Mouse (Mus musculus) WW6 (cell line): Measurements from ENCODE around the gene Rsrc1.

Experiments
- DNase-seq: peaks from one replicate; pipeline ENCODE4 v3.0.0-alpha.2; 2013; ENCODE audit warnings: low read depth, low spot score

The Rsrc1 gene

DNA sequence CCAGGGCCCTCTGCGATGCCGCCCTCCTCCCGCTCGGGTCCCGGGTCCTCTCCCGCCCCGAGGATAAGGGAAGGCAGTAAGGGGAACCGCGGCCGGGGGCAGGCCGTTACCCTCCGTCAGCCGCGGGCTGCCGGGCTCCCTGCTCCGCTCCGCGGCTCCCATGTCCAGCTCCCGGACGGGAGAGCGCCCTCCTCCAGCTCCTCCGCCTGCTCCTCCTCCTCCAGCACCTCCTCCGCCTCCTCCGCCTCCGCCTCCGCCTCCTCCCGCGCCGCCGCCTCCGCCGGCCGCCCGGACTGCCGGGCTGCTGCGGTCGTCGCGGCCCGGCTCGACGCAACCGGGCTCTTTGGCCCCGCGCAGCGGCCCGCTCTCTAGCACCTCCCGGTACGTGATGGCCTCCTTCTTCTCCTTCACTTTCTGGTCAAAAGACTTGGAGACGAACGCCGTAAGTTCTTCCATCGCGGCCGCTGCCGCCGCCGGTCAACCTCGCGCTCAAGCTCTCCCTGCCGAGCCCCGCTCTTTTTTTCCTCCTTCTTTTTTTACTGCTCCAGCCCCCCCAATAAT lies at the start of gene Rsrc1:
Gene Rsrc1 (plus strand): TSS at position 290 of the 561 bp plus-strand sequence.
- no peak for DNase-seq

- DNase-seq = no peak
These were observed 41.5 kb upstream of the Rsrc1 start for GRCm38 (mm10) chr3:66939675-66940074.

DNA sequence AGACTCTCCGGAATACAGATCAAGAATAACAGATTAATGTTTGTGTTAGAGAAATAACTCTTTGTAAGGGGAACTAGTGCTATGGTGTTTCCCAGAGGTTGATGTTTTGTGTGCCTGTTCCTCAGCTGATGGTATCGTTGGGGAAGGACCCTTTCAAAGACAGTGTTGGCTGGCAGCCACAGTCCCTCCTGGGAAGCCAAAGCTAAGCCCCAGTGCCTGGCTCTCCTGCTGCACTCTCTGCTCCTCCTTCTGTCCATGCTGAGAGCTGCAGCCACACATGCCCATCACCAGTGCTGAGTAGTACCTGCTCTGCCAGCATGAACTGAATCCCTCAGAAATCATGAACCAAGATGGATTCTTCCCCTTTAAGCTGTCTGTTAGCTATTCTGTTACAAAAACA lies 26.1 kb upstream of the Rsrc1 start:
- DNase-seq = no peak

GRCm38 (mm10) chr3:66959972-66960371 lies 21.2 kb upstream of the Rsrc1 start:
- no peak for DNase-seq

- DNase-seq = no peak
These were observed 16.3 kb upstream of the Rsrc1 start for GRCm38 (mm10) chr3:66964884-66965283.

DNA sequence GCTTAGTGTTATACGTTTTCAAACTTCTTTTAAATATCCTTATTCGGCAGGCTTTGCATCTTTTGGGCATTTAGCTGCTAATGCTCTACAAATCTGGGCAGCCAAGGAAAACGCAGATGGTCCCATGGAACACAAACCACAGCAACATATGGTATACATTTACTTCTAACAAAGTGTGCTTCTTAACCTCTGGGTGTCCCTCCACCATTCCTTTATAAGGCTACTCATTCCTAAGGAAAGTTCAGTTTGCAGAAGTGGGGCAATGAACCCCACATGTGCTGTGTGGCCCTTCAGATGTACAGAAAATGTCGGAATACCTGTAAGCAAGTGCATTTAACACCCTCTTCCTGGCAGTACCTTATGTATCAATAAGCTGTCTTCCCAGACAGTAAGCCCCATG lies 13.7 kb upstream of the Rsrc1 start:
- DNase-seq = no peak

DNA sequence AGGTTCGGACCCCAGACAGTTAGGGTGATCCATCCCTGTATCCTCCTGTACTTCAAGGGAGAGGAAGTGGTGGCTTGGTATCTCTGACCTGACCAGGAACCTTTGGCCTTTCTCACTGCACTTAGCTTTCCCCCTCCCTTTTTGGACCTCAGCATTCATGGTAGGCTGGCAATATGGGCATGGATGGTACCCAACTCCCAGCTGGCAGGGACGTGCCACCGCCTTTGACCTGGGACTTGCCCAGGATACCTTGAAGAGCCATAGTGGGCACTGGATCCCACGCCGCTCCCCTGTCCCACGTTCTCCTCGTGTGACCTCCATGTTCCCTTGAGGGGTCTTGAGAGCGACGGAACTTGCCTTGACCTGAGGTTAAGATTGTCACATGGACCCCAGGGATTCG lies 10.9 kb upstream of the Rsrc1 start:
- DNase-seq = no peak

DNA sequence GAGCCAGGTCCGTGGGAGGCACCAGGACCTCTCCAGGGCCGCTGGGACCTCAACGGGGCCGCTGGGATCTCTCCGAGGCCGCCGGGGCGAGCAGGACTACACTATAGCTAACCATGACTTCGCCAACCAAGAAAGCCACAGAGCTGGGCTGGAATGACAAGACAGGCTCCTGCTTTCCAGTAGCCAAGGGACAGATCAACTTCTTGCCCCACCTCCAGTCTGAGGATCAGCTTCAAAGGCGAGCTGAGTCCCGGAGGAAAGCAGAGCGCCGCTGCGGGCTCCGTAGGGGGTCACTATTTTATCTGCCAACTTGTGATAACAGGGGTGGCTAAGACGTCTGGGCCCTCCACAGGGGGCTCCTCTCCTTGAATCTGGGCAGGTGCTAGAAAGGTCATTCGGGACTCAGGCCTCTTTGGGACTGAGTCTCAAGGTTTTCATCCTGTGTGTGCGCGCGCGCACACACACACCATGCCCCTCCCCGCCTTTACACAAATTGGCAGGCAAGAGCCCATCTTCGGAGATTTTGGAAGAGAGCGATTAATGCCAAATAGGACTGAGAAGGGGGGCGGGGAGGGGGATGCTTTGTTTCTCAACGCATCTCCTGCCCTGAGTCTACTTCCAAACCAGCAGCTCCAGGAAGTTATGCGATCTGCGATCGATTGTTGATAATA lies 10.4 kb upstream of the Rsrc1 start:
- no peak for DNase-seq

DNA sequence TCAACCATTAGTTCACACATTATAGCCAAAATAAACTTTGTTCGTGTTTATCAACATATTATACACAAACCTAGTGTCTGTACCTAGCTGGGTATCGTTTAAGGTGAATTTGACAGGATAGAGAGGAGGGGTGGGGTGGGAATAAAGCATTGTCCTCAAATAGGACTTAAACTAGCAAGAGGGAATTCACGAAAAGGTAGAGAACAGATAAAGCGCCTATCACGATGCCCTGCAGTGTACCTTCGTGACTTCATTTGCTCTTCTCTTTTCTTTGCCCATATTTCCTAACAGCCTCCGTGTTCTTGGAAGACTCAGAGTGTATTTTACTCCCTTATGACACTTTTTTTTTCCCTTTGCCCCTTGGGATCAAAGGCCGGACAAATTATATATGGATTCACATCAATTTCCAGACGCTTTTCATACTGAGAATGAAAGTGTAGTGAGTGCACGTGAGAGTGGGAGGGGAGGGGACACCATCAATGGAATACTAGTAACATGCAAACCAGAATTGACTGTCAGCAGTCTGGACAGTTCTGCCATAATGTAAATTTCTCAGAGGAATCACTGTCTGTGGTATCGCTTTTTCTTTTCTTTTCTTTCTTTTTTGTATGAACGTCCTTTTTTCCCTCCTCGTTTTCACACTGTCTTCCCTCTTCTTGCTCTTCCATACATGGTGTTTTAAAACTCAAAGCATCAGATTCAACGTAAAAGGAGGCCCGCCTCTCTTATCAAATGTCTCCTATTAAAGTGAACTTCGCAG lies 8.8 kb upstream of the Rsrc1 start:
- no peak for DNase-seq

DNA sequence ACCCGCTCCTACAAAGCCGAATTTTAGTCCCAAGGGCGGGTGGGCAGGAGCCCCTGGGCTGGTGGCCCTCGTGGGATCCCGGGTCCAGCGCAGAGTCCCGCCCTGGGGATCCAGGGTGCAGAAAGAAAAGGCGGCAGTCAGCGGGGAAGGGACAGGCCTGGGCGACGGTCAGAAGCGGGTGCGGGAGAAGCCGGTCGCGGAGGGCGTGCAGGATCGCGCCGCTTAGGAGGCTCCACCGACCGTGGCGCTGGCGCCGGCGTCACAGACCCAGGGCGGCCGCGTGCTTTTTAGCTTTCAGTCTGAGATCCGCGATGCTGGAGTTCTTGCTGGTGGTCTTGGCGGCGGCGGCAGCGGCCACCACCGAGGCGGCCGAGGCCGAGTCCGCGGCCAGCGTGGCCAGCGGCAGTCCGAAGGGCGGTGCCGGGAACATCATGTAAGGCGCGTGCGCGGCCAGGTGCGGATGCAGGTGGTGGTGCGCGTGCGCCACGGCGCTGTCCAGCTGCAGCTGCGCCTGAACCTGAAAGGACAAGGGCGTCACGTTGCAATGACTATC lies 7.7 kb upstream of the Rsrc1 start:
- no peak for DNase-seq

GRCm38 (mm10) chr3:66974501-66974900 lies 6.7 kb upstream of the Rsrc1 start:
- no peak for DNase-seq

GRCm38 (mm10) chr3:66976889-66977615 lies 4.1 kb upstream of the Rsrc1 start:
- no peak for DNase-seq

DNA sequence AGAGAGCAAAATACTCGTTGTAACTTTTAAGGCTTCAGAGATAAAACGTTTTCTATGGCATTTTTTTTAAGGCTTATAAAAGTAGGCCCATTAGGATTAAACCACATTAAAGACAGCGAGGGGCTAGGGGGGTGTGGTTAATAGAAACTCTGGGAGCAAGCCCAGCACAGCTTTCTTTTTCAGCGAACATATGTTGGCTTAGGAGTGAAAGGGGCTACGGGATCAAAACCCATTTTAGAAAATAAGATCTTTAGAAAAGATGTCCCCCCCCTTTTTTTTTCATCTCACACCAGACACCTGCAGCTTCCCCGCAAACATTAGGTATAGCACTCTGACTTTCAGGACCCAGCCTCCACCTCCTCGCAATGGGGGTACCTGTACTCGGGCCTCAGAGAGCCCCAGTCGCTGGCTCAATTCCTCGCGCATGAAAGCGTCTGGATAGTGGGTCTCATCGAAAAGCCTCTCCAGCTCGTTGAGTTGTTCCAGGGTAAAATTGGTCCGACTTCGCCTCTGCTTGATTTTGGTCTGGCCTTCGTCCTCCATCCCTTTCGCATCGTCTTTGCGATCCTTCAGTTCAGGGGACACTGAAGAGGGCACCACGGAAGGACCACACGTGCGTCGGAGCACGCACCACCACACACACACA lies 3.3 kb upstream of the Rsrc1 start:
- no peak for DNase-seq

DNA sequence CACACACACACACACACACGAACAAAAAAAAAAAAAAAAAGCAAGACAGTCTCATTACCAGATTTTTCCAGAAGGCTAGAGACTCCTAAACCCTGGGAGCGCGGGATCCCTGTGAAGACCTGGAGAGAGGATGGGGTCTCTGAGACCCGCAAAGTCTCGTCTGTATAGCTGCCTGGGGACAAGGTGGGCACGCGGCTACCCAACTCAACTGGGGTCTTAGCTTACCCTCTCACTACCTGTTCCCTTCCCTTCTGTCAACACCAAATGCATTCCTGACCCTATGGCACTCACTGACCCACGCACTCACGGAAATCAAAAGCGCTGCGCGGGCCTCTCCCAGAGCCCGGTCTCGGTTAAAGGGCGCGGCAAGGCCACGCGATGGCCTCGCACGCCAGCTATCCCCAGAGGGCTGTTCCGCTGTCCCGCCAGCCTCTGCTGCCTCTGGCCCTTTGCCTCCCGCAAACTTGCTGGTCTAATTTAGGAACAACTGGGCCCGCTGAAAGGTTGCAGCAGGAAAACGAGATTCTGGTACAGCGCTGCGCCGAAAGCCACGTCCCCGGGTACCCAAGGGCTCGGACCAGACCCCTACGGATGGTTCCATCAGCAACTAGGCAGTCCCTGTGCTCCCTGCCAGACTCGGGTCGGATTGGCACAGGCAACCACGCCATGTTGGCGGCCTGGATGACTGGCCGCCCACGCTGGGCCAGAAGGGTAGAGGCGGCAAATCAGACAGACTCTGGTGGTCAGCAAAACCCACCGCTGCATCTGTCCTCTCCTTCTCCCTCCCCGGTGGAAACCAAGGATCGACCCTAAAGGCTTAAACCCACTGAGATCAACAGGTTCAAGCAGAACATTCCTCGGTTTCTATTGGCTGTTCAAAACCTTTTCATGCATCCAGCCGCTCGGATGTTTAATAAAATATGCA lies 2.5 kb upstream of the Rsrc1 start:
- no peak for DNase-seq

GRCm38 (mm10) chr3:66979491-66979890 lies 1.7 kb upstream of the Rsrc1 start:
- DNase-seq = no peak

GRCm38 (mm10) chr3:66980111-66980975 lies 847 bp upstream of the Rsrc1 start:
- DNase-seq = no peak

GRCm38 (mm10) chr3:66981706-66982105 lies 516 bp downstream of the Rsrc1 start, which contains the start of gene Shox2:
Shox2 (minus strand) TSS chr3:66981771.
- DNase-seq = no peak

DNA sequence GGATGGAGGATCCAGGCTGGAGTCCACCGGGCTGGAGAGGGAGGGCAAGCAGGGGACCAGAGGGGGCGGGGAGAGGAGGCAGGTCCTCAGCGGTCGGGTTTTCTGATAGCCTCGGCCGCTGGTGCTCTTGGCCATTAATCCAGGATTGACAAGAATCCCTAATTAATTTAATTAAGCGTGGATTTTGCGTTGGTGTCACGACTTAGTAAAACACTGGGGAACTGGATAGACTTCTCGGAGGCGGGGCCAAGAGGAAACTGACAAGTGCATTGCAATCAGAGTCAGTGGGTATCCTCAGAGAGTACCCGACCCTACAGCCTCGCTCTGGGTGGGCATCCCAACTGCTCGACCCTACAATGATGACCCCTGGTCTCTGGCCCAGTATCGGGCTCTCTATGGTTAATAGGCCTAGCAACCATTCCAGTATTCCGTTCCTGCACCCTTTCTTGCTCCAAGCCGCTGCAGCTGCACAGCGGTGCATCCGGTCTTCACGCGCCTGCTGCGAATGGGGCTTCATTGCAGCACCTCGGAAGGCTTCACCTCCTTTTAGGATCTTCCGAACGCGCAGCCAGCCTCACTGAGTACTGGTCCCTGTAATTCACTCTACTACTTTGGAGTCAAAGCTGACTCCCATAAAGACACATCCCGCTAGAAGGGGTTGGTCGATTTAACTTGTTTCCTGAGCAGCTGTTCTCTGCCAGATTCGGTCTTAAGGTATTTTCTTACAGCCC lies 1.2 kb downstream of the Rsrc1 start:
- DNase-seq = no peak

- DNase-seq = no peak
These were observed 2.3 kb downstream of the Rsrc1 start for GRCm38 (mm10) chr3:66983481-66983880.
